Mouse (Mus musculus) layer of hippocampus, postnatal 36 days (tissue): ENCODE data around the gene Olfr97. TPM values are rescaled to one million over a fixed set of nuclear protein-coding genes. Genes with fewer than 3 reads are reported as not detected.

Source experiments
- DNase-seq, 2 experiments: peaks; one replicate each; pipeline ENCODE4 v3.0.0; 2022
- total RNA-seq, 2 experiments: library from RNA; stranded (reverse); gene quantifications; 2 replicates each; pipeline ENCODE4 v1.2.3; 2021

The Olfr97 gene
- total RNA-seq, 2 experiments from 2014 or later: not detected

DNA sequence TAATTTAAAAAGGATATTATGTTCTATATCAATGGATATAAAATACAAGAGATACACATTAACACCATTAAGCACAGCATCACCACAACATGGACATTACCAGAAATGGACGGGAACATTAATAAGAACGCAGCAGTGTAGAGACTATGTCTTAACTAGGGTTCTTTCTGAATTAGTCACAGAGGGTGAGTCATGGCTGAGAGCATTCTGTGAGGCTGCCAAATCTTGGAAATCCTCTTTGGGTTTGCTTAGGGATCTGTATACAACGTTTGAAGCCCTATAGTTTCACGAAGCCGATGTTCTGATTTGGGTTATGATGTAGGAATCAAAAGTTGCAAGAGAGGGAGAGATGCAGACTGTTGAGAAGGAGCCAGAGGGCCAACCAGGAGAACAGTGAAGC lies 42.3 kb downstream of the Olfr97 start:
- DNase-seq: no peak

DNA sequence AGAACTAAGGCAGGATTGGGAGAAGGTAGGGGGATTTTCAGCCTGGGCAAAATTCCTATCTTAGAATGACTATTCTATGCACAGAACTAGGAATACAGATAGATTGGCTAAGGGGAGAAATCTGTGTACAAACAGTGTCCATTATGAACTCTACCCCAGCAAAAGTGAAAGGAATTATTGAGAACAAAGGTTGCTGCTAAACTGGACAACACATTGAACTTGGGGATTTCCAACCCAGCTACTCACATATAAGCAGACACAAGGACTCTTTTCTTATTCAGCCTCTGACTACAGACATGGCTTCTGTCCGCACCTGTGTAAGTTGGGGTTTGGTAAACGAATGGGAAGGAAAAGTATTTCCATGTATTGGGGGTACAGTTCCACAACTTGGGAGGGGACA lies 43.5 kb downstream of the Olfr97 start, which contains the start of gene Ubd:
Gene Ubd (plus strand): TSS at position 237 of the 400 bp plus-strand sequence.
- DNase-seq: no peak

DNA sequence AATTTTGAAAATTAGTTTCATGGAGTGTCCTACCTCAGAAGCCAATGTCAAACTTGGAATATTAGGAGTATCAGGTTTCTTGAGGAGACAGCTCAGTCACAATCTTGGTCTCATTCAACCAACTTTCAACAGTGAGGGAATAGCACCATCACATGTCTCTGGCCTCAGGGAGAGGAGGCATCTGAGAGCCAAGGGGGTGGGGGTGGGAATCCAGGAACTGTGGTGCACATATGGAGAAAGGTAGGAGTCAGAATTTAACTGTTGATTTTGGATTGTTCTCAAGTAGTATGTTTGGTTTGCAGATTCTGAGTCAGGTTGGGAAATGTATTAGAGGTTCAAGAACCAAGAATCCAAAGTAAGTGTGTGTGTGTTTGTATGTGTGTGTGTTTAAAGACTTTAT lies 44.1 kb downstream of the Olfr97 start:
- DNase-seq: no peak

- no peak for DNase-seq
These were observed 46.4 kb downstream of the Olfr97 start for GRCm38 (mm10) chr17:37190711-37191110.

DNA sequence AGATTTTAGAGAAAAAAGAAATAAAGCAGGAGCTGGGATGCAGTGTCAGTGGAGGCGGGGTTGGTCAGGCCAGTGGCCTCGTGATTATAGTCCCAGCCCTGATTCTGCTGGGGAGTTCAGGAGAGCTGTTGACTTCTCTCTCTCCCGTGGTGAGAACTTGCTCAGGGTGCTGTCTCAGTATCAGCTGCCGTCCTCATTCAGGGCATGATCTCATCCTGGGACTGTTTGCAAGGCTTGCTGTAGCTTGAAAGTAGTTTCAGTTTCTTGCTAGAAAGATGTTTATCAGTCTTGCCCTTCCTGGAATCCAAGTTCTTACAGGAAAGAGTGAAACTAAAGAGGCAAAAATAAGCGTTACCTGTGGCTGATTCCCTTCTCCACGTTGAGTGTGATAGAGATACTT lies 51.7 kb downstream of the Olfr97 start:
- no peak for DNase-seq

Other genes starting within 250 kb of the Olfr97 start
- 1 to 10 TPM in 1 of 2 experiments, under 1 TPM in 1; 1.00 to 1.1 TPM for gene H2-M5, start 247.8 kb downstream of the Olfr97 start, total RNA-seq
- 10 to 100 TPM; 15.9 to 18.1 TPM for gene Zfp57, start 236.2 kb downstream of the Olfr97 start, total RNA-seq
- gene Mog, start 213.9 kb downstream of the Olfr97 start, total RNA-seq: 10 to 100 TPM; 67.6 to 72.6 TPM
- gene Gabbr1, start 191.4 kb downstream of the Olfr97 start, total RNA-seq: 100 to 1,000 TPM; 688 to 703 TPM
- not detected for gene Olfr90, start 148.8 kb downstream of the Olfr97 start, total RNA-seq
- not detected for gene Olfr91, start 139.1 kb downstream of the Olfr97 start, total RNA-seq
- not detected for gene Olfr92, start 117.2 kb downstream of the Olfr97 start, total RNA-seq
- gene Olfr93, start 75.8 kb downstream of the Olfr97 start, total RNA-seq: not detected
- gene Ubd, start 43.4 kb downstream of the Olfr97 start, total RNA-seq: not detected
- gene Olfr94, start 36.3 kb downstream of the Olfr97 start, total RNA-seq: not detected
- gene Olfr95, start 24.2 kb downstream of the Olfr97 start, total RNA-seq: not detected
- not detected for gene Olfr96, start 17.2 kb downstream of the Olfr97 start, total RNA-seq
- gene Olfr98, start 26.4 kb upstream of the Olfr97 start, total RNA-seq: not detected
- 1 to 10 TPM; 1.5 to 2.0 TPM for gene H2-M3, start 32.9 kb upstream of the Olfr97 start, total RNA-seq
- gene Olfr99, start 46.1 kb upstream of the Olfr97 start, total RNA-seq: not detected
- not detected for gene Olfr101, start 67.0 kb upstream of the Olfr97 start, total RNA-seq
- gene Olfr102, start 79.7 kb upstream of the Olfr97 start, total RNA-seq: not detected
- gene Olfr103, start 102.4 kb upstream of the Olfr97 start, total RNA-seq: not detected
- gene Olfr104-ps, start 122.3 kb upstream of the Olfr97 start, total RNA-seq: not detected
- gene Olfr105-ps, start 141.7 kb upstream of the Olfr97 start, total RNA-seq: not detected
- gene Olfr106-ps, start 153.1 kb upstream of the Olfr97 start, total RNA-seq: not detected
- not detected for gene Olfr107, start 161.9 kb upstream of the Olfr97 start, total RNA-seq
- not detected for gene Olfr108, start 208.2 kb upstream of the Olfr97 start, total RNA-seq
- gene Olfr109, start 221.6 kb upstream of the Olfr97 start, total RNA-seq: not detected
- not detected for gene H2-M2, start 246.2 kb upstream of the Olfr97 start, total RNA-seq